17 mouse cellular contexts compared by ENCODE assay signal in genomic region chr3:99247996-99248801, GRCm38 (mm10). TPM values are rescaled to one million over a fixed set of nuclear protein-coding genes. Genes with fewer than 3 reads are reported as not detected.
DNase-seq lines count a peak whose midpoint lies in the region; ATAC-seq and TF ChIP-seq lines count a peak whose summit lies in the region.
"Had no signal": no experiment of that assay in that cellular context is flagged by ENCODE, and none has a peak within 500 bp of the region (broad histone marks: within the 10 kb centered on the region; RNA-seq: fewer than 3 reads in every experiment).

No protein-coding gene starts in this region.

- no peak for TF ChIP-seq POLR2A in brain, embryonic 14.5 days (IDR thresholded peaks at IDR 0.05; ENCODE audit: borderline replicate concordance, extremely low read depth, insufficient read depth, insufficient read length, poor library complexity, severe bottlenecking)

- WGBS in embryonic facial prominence, embryonic 11.5 days = 2% methylated on average over 28 of the region's 28 CpGs
- 4% methylated on average over 28 of the region's 28 CpGs for WGBS in limb, embryonic 13.5 days

- peaks cover 17% of the 10 kb centered on the region for H3K4me1 ChIP-seq in megakaryocyte, embryonic 14.5 days
- no peaks in the 10 kb centered on the region for H3K4me1 ChIP-seq in embryonic facial prominence, embryonic 11.5 days (ENCODE audit: control insufficient read depth, insufficient read depth, low read length)
- peaks cover 55% of the 10 kb centered on the region for H3K4me1 ChIP-seq in limb, embryonic 13.5 days

- no peak for TF ChIP-seq CTCF in brain, embryonic 14.5 days (IDR thresholded peaks at IDR 0.05; ENCODE audit: borderline replicate concordance, extremely low read depth, insufficient read depth, insufficient read length)

- no peak overlapping the region for H3K9ac ChIP-seq in embryonic facial prominence, embryonic 11.5 days (replicated peaks; ENCODE audit: low read length)
- H3K9ac ChIP-seq in limb, embryonic 13.5 days = peak overlapping the region; percentile 55
- H3K9ac ChIP-seq: liver, embryonic 14.5 days had no signal

- H3K4me3 ChIP-seq in megakaryocyte, embryonic 14.5 days (replicated peaks) = peak overlapping the region; percentile 69
- no peak overlapping the region for H3K4me3 ChIP-seq in embryonic facial prominence, embryonic 11.5 days (ENCODE audit: low read depth, low read length)
- H3K4me3 ChIP-seq in limb, embryonic 13.5 days = peak overlapping the region; percentile 32

- H3K9me3 ChIP-seq in megakaryocyte, embryonic 14.5 days = peaks cover 3% of the 10 kb centered on the region; the same call in 1 of the 2 replicates
- H3K9me3 ChIP-seq in embryonic facial prominence, embryonic 11.5 days (replicated peaks; ENCODE audit: control insufficient read depth, low read length) = no peaks in the 10 kb centered on the region
- no peaks in the 10 kb centered on the region for H3K9me3 ChIP-seq in limb, embryonic 13.5 days

- H3K27ac ChIP-seq in embryonic facial prominence, embryonic 11.5 days (replicated peaks; ENCODE audit: low read depth, low read length) = no peak overlapping the region
- H3K27ac ChIP-seq in limb, embryonic 13.5 days = peak overlapping the region; percentile 82
- H3K27ac ChIP-seq: liver, embryonic 14.5 days had no signal

- peak; percentile 25 for DNase-seq in brain, embryonic 14.5 days (ENCODE audit: low read depth)
- DNase-seq in embryonic facial prominence, embryonic 11.5 days (ENCODE audit: low spot score) = peak; percentile 38
- no peak for DNase-seq in heart, postnatal 10 days
- DNase-seq in spleen, postnatal 14 days (ENCODE audit: low spot score in 2 of 2) = no peak
- no peak for DNase-seq in B cell, adult 2 months
- DNase-seq: adrenal gland, postnatal 14 days; cerebellum, postnatal 36 days; kidney, postnatal 36 days; lung, postnatal 4 days; right cerebral cortex, postnatal 14 days had no signal

- ATAC-seq in megakaryocyte, adult 5-6 weeks (ENCODE audit: poor library complexity, severe bottlenecking) = no peak
- ATAC-seq in embryonic facial prominence, embryonic 11.5 days (replicated peaks; ENCODE audit: insufficient number of reproducible peaks, low FRiP score, low TSS enrichment, low read depth) = no peak
- peak; percentile 20; the same call in 1 of the 2 replicates for ATAC-seq in limb, embryonic 13.5 days (ENCODE audit: low FRiP score, low read depth)
- ATAC-seq: forebrain, embryonic 14.5 days; intestine, embryonic 16.5 days had no signal

- H3K27me3 ChIP-seq in megakaryocyte, embryonic 14.5 days (replicated peaks) = peaks cover 93% of the 10 kb centered on the region
- H3K27me3 ChIP-seq in embryonic facial prominence, embryonic 11.5 days (ENCODE audit: control insufficient read depth, insufficient read depth, low read length) = peaks cover 80% of the 10 kb centered on the region
- peaks cover 60% of the 10 kb centered on the region for H3K27me3 ChIP-seq in limb, embryonic 13.5 days
- H3K27me3 ChIP-seq: CH12.LX had no signal

- no peaks in the 10 kb centered on the region for H3K36me3 ChIP-seq in megakaryocyte, embryonic 14.5 days (replicated peaks; ENCODE audit: low read length)
- H3K36me3 ChIP-seq in embryonic facial prominence, embryonic 11.5 days (replicated peaks; ENCODE audit: control insufficient read depth, insufficient read depth, low read depth, low read length) = no peaks in the 10 kb centered on the region
- no peaks in the 10 kb centered on the region for H3K36me3 ChIP-seq in limb, embryonic 13.5 days

- H3K4me2 ChIP-seq in embryonic facial prominence, embryonic 11.5 days (ENCODE audit: low read depth, low read length) = no peak overlapping the region
- H3K4me2 ChIP-seq in limb, embryonic 13.5 days (replicated peaks) = peak overlapping the region; percentile 62

- intact Hi-C loops in heart, postnatal 10 days (cut with DNase I) = no loop called here

RNA-seq across cellular contexts. Expression of gene Tbx15, which starts 8.0 kb away (rescaled TPM):
- polyA plus RNA-seq in megakaryocyte, embryonic 14.5 days (2012; ENCODE audit: insufficient read depth, low replicate concordance) = not detected in 2 replicates
- total RNA-seq in megakaryocyte, adult 5-6 weeks (2015) = 0.16 TPM in 1 of 2 replicates, not detected in the other
- total RNA-seq in megakaryocyte, adult 5-6 weeks (2017) = not detected in 2 replicates
- polyA plus RNA-seq in brain, embryonic 14.5 days (2012; rRNA removed) = 3.1 and 4.2 TPM in 2 replicates
- polyA plus RNA-seq in embryonic facial prominence, embryonic 11.5 days (2014; fragmentation: Nextera tagmentation; extraction: Ambion mirVana) = 7.1 and 8.3 TPM in 2 replicates
- polyA plus RNA-seq in limb, embryonic 13.5 days (2015; fragmentation: Nextera tagmentation; extraction: Ambion mirVana) = 26.3 and 28.0 TPM in 2 replicates
- total RNA-seq in heart, postnatal 10 days (2021) = under 1 TPM; 0.40 to 0.43 TPM

Comparison
In these comparisons a context has a peak if more than half of its experiments do, and no peak if none do; other contexts are left out.
1. DNase-seq: peak in brain, embryonic 14.5 days (single experiment) and embryonic facial prominence, embryonic 11.5 days (single experiment); none in heart, postnatal 10 days (0 of 2), spleen, postnatal 14 days (0 of 2) and B cell, adult 2 months (0 of 2).